Mouse (Mus musculus) heart, adult 11 months (tissue): ENCODE measurements around the gene Kif5a.
A peak's percentile ranks its signal among the peaks of the same experiment; 100 is the strongest.

ENCODE experiments used
- DNase-seq: peaks from one replicate; pipeline ENCODE4 v3.0.0; 2022

The Kif5a gene

DNA sequence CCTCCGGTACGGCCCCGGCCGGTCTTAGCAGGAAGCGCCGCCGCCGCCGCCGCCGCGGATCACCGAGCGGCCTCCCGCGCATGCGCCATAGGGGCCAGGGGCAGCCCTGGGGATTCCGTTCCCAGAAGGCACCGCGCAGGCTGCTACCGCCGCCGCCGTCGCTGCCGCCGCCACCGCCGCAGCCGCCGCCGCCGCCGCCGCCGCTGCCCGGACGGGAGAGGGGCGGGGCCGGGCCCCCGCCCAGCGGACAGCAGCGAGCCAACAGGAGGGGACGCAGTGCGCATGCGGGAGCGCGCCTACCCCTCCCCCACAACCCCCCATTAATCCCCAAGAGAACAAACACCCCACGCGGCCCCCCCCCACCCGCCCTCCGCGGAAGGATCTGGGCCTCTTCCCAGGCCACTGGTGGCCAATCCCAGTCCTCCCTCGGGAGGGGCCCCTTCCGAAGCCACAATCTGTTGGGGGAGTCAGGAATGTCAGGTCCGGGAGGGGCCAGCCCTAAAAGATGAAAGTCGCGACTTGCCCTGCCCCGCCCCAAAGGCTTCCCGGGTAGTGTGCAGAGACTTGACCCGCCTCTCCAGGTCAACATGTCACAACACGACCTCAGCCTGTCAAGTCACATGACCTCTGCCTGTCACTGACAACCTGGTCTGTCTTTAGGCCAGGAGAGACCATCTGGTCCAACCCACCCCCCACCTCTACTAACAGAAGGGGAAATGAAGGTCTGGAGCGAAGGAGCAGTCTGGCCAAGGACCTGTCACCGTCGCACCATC, 25.8 kb upstream of the Kif5a start, which contains the start of gene Mbd6:
TSS of gene Mbd6 (minus strand) at position 219 of the 773 bp plus-strand sequence.
- DNase-seq, result peak; percentile 100

DNA sequence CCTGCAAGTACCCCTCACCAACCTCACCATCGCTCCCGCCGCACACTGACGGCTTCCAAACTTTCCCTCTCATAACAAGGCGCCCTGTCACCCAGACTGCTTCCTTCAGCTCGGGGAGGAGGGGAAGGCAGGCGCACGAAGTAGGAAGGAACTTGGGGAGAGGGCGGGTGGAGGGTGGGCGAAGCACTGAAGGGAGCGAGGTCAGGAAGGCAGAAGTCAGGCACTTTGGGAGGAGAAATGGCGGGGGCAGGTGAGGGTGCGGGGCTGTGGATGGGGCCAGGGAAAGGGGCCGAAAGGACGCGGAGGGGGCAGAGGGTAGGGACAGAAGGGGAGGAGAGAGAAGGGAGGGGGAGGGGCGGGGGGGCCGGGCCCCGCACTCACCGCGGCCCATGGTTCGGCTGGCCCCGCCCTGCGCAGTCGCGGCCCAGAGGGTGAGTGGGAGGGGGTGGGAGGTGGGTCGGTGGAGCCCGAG, 25.2 kb upstream of the Kif5a start:
- DNase-seq, result no peak

DNA sequence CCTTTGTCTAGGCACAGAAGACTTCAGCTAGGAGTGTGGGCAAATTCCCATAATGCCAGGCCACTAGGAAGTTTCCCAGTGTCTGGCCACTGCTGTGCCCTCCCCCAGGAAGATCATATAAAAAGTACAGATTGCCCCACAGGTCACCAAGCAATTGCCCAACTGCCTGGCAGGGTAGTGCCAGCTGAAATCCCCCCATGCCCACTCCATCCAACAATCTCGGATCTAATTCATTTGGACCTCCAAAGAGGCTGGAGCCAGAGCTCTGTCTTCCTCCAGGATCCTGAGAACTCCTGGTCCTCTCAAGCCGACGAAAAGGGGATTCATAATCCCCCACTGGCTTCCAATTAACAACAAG, 24.8 kb upstream of the Kif5a start:
- DNase-seq, result no peak

DNA sequence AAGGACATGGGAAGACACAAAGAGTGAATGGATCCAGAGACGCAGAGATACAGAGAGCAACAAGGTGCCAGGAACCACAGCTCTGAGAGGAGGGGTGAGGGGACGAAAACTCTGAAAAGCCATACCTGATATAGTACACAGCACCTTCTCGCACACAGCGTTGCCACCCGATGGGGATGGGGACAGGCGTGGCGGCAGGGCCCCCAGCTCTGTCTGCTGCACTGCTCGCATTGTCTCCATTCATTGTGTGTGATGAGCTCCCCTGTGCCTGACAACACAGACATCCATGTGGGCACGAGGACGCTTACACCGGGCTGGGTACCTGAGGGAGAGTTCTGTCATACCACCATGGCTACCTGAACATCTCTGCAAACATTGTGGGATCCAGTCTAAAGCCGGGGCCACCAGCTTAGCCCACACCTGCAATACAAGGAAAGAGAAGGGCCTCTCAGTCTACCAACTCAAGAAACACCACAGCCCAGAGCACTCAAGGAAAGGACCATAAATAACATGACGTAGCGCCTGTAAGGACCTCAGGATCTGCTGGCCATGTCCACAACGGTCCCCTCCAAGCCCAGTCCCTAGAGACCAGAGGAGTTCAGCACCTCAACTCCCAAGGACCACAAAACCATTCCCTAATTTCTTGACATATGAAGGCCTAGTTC, 24.3 kb upstream of the Kif5a start:
- peak; percentile 93 for DNase-seq

DNA sequence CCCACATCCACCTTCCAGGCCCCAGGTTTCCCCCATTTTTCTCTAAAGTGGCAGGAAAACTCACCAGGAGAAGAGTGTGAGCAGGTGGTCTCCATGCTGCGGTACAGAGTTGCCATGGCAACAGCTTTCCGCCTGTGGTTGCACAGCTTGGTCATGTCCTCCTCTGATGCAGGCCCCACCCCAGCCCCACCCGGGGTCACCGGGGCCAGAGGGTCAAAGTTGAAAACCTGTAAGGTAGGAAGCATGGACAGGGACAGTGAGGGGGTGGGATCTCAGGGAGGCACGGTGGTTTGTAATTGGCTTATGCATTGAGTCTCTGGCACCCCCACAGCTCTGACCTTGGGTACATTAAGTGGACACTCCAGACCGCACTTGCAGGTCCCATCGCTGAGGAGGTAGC, 23.6 kb upstream of the Kif5a start:
- DNase-seq, result peak; percentile 95

DNA sequence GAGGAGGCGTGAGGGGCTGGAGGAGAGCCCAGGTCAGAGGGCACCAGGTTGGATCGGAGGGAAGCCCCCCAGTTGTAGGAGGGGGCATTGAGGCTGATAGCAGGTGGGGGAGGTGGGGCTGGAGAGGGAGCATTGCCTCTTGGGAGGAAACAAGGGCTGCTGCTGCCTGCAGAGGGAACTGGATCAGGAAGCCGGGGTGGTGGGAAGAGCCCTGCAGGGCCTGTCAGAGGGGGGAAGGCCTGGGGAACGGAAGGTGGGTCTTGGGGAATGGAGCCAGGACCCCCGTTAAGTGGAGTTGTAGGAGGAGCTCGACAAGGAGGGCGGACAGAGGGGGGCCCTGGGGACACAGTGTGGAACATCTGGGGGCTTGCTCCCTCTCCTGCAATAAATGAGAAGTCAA, 23.0 kb upstream of the Kif5a start:
- peak; percentile 95 for DNase-seq

DNA sequence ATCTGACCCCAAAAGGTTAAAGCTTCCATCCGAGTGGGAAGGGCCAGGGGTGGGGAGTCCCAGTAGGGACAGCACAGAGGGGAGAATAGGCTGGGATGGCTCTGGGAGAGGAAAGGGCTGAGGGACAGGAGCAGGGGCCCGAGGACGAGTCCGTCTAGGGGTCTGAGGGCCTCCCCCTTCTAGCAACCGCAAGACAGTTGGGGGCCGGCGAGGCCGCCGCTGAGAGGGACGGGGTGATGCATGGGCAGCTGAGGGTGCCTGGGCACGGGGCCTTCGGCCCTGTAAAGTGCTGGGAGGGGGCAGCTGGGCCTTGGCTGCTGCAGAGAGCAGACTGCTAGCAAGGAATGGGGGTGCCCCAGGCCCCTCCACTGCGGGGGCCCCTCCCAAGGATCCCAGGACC, 22.5 kb upstream of the Kif5a start:
- peak; percentile 95 for DNase-seq

DNA sequence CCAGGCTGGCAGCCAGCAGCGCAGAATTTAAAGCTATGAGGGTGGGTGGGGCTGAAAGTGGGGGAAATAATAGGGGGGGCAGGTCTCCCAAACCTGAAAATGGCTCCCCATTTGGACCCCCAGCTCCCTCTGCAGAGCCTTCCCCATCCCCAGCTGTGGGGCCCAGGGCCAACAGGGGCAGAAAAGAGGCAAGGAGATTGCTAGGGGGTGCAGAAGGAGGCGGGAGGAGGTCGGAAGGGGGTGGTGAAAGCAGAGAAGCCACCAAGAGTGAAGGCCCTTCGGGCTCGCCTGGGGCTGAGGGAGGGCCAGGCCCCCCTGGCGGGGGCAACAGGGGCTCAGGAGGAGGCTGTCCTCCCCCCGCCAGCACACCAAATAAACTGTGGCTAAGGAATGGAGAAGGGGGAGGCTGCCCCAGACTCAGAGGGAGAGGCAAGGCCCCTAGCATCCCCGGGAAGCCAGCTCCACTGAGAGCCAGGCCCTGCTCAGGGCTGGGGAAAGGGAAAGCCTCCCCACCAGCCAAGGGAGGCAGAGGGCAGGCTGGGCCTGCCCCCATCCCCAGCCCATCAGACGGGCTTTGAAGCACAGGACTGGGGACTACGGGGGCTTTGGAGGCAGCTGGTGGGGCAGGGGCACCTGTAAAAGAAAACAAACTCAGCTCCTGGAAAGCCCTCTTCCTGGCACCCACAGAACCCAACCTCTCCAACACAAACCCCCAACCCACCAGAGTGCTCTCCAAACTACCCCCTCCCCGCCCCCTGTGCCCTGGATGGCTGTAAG, 21.8 kb upstream of the Kif5a start:
- DNase-seq, result peak; percentile 92

DNA sequence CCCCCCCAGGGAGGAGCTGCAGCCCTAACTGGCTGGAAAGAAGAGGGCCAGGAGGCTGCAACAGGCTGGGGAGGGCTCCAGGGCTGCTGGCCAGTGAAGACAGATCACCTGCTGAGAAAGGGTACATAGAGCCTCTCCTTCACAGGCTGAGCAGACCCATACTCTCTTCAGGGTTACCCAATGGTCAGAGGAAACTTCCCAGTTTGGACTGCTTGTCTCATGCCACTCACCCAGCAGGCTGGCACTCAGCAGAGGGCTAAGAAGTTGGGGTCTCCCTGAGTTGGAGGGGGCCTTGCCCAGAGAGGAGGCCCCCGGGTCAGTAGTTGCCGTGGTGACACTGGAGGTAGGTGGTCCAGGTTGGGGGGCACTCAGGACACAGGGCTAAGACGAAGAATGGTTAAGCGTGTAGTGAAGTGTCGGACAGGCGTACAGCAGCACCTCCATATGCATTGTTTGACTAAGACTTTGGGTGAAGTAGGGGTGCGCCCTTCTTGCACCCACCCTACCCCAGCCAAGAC, 21.0 kb upstream of the Kif5a start:
- peak; percentile 93 for DNase-seq

DNA sequence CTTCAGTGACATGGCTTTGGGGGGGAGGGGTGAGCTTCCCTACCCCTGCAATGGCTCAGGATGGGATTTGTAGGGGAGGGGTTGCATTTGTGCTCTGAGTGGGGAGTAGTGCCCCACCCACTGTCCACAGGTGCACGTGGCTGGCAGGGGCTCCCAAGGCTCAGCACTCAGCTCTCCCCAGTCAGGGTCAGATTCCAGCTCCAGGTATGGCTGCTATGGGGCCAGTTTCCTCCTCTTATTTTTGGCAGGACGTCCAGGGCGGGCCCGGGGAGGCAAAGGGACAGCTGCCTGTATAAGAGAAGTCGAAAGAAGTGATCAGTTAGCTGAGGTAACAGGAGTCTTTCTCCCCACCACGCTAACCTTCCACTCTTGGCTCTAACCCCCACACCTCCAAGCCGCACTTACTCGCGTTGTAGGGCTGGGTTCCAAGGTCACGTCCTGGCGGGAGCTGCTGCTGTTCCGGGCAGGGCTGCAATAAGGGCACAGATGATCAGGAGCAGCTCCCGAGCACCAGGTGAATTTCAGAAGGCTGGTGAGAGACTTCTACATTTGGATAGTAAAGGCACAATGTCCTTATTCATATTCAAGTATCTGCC, 19.6 kb upstream of the Kif5a start:
- DNase-seq, result peak; percentile 94

DNA sequence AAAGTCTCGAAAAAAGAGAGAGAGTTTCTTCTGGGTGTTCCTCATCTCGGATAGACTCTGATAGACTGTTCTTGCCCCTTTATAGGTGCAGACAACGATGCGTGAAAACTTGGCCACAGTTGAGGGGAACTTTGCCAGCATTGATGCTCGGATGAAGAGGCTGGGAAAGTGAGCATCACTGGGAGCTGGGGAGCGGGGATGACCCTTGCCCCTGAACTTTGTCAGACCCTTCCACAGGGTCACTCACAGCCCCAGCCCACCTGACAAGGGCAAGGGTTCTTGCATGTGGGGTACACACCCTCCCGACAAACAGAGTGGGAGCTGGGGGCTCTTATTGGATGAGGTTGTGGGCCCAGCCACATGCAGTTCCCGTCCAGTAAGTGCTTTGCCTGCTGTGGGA, 18.2 kb upstream of the Kif5a start:
- DNase-seq, result no peak

DNA sequence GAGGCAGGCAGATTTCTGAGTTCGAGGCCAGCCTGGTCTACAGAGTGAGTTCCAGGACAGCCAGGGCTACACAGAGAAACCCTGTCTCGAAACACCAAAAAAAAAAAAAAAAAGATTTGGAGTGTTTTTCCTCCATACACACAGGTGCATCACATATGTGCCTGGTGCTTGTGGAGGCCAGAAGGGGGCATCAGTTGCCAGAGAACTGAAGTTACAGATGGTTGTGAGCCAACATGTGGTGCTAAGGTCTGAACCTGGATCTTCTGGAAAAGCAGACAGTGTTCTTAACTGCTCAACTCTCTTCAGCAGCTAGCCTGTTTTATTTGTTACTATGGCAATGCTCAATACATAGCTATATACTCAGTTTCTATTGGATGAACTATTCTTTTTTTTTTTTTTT, 16.6 kb upstream of the Kif5a start:
- DNase-seq, result no peak

DNA sequence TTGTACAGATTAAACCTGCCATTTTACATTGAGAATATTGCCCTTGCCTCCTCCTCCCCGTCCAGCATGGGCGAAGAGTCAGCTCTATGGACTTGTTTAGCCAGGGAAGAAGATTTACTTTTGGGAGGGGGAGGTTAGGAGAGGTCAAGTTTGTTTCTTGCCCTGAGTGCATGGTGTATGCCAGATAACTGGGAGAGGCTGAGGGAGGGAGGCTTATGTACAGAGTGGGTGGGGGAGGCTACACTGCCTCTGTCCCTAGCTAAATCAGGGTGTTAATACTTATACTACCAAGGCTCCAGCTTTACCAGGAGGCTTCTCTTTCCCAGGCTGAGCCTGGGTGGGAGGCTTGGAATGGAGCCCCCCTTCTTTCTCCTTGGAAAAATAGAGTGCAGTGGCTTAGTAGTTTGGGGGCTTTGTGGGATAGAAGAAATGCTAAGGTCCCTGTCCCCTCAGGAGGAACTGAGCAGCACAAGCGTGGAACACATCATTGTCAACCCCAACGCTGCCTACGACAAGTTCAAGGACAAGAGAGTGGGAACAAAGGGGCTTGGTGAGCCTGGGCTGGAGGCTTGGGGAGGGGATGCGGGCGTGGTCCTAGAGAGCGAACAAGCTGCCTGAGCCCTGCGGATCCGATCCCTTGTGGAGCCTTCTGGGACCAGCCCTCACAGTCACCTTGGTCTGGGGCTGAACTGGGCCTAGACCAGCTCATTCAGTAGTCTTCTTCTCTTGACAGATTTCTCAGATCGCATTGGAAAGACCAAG, 11.3 kb upstream of the Kif5a start:
- DNase-seq, result peak; percentile 82

DNA sequence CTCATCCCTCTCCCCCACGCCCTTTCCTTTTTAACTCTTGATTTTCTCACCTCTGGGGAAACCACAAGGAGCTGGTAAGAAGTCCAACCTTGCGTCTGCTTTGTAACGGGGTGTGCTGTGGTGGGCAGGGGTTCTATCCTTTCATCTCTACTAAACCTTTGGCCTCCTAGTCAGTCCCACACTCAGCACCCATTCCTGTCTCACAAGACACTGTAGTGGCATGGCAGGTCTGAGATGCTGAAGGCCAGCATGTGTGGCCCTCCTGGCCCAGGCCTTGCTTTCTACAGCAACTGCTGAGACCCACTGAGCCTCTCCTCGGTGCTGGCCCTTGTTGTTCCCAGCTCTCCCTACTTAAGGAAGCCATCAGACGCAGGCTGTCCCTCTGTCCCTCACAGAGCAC, 9.2 kb upstream of the Kif5a start:
- no peak for DNase-seq

DNA sequence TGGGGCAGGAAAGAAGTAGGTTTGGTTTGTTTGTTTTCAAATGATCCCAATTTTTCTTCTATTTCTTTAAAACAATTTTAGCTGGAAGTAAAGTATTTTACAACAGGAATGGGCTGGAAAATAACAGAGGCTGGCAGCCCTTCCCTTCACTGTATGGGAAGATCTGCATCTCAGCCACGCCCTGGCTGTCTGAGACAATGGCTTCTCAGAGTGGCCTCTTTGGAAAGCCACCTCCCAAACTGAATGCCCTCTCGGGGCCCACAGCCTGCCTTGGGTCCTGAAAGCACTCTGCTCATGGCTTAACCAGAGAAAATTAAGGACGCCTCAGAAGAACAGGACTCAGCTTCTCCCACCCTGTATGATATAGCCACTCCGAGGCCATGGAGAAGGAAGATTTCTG, 6.7 kb upstream of the Kif5a start:
- DNase-seq, result no peak

DNA sequence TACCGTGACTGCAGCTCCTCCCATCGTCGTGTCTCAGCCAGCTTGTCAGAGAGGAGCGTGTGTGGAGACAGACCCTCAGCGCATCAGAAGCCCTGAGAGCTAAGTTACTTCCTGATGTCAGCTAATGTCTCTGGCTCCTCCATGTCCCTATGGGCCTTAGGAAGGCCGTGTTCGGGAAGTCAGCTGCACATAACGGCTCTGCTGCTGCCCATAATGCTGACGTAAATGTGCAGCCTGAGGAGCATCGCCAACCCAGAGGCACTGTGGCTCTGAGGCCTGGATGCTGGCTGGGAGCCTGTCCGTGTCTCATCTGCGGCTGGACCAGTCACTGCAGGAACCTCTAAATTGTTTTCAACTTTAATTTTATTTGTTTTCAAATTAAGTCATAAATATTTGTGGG, 5.9 kb upstream of the Kif5a start:
- DNase-seq, result peak; percentile 93

DNA sequence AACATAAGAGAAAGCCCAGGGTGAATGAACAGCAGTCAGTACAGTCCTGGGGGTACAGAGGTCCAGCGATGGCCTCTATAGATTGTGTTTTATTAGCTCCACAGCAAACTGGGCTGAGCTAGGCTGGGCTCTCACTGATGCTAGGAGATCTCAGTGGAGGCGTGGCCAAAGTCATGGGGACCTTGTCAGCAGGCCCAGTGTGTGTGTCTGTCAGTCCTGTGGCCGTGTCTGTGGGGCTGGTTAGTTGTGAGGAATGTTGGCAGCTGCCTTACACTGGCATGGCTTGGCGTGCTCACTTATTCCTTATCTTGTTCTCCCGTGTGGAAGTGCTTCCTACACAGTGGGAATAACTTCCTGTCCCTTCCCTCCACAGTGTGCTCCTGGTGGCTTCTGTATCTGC, 5.3 kb upstream of the Kif5a start:
- peak; percentile 97 for DNase-seq

DNA sequence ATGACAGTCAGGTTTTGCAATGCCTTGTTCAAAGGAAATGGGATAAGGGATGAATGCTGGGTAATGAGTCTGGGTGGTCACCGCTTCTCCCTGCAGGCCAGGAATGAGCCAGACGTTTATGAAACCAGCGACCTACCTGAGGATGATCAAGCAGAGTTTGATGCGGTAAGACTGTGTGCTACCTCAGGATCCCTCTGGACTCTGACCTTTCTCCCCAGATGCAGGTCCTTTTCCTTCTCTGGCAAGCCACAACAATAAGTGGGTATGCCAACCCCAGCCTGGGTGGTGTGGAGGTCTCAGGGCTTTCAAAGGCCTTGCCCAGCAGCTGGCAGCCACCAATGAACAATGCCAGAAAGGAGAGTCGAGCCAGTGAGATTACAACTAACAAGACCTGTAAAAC, 4.2 kb upstream of the Kif5a start:
- no peak for DNase-seq

DNA sequence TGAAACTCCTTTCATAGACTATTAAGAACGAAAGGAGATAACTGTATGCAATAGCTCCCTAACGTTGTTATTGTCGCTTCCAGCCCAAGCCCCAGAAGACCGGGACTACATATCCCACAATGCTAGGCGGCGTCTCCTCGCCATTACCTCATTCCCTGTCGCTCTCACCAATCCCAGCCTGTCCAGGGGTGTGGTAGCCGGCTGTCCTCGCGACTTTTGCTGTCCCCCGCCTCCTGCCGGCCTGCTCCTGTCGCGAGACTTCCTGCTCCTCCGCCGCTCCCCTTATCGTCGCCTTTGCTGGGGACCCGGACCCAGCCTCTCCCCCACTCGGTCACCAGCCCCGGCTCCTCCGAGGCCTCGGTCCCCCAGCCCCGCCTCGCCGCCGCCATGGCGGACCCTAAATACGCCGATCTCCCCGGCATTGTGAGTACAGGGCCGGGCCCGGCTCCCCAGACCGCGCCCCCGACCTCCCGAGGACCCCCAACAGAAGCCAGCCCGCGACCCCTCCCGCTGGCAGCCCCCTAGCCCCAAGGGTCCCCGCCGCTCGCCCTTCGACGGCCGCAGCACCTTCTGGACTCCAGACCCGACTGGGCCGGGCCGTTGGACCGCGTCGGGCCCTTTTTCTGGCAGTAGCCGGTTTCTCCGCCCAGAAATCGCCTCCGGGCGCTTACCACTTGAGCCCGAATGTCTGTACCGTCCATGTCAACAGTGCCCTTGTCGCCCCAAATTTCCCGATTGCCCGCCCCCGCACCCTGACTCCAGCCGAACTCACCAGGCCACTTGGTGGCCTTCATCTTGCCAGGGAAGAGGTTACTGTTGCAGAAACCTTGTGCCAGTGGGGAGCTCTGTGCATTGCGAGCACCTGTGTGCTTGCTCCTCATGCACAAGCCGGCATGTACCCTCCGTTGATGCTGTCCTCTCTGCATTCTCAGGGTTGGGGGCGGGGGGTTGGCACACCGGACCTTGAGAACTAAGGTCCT, 3.3 kb upstream of the Kif5a start, which contains the start of gene Dctn2:
TSS of gene Dctn2 (plus strand) at position 257 of the 980 bp plus-strand sequence.
- DNase-seq, result peak; percentile 100

DNA sequence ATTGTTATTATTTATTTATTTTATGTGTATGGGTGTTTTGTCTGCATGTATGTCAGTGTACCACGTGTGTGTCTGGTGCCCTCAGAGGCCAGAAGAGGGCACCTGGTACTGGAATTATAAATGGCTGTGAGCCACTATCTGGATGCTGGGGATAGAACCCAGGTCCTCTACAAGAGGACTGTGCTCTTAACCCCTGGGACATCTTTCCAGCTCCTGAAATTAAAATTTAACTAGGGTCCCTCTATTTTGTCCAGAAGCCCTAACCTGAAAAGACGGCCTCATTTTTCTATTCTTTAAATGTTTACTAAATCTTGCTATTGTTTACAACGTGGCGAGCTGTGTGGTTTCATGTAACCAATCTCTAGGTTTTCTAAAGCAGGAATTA, 2.6 kb upstream of the Kif5a start:
- no peak for DNase-seq

DNA sequence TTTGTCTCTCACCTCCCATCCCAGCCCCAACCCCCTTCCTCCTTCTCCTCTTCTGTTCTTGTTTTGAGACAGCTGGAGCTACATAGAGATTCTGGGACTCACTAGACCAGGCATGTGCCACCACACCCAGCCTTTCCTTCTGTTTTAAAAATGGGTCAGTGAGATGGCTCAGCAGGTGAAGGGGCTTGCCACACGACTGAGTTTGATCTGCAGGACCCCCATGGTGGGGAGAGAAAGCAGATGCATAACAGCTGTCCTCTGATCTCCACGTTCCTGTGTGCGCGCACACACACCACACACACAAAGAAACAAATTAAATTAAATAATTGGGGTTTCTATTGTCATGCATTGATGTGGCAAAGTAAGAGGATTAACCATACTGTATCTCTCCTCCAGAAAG, 1.8 kb upstream of the Kif5a start:
- no peak for DNase-seq
